Mouse (Mus musculus) brain, embryonic 14.5 days (tissue): Measurements from ENCODE around the gene Clcf1.

Source experiments
- CTCF ChIP-seq: fragments of 200-500 bp; IDR thresholded peaks from 2 replicates; pipeline ENCODE4 v1.5.1; 2012; ENCODE audit warnings: inconsistent platforms, mild to moderate bottlenecking, moderate library complexity, borderline replicate concordance; ENCODE audit not compliant: insufficient read depth, insufficient read length; ENCODE audit errors: extremely low read depth
- POLR2A ChIP-seq: fragments of 200-500 bp; IDR thresholded peaks from 2 replicates; pipeline ENCODE4 v1.6.1; 2012; ENCODE audit warnings: mild to moderate bottlenecking, inconsistent platforms, borderline replicate concordance; ENCODE audit not compliant: poor library complexity, insufficient read depth, insufficient read length, severe bottlenecking; ENCODE audit errors: extremely low read depth

- TF ChIP-seq CTCF (no peak), POLR2A (no peak)
Observed at GRCm38 (mm10) chr19:4164721-4165120, 49.3 kb upstream of the Clcf1 start.
